Mouse (Mus musculus) lung, embryonic 16.5 days (tissue): ENCODE measurements around the gene Zfp276. TPM values are rescaled to one million over a fixed set of nuclear protein-coding genes. Genes with fewer than 3 reads are reported as not detected.

ENCODE experiments used
- ATAC-seq: fragments of 200-750 bp; cut with Nextera tagmentation; 2 replicates; pipeline ENCODE4 v1.8.0; 2017; ENCODE audit warnings: low read depth, mild to moderate bottlenecking, moderate library complexity
- H3K27ac ChIP-seq: fragments of 300-500 bp; sonication (generic); 2 replicates; pipeline ENCODE4 v1.5.1; 2014; ENCODE audit warnings: mild to moderate bottlenecking, control low read depth, low read length
- H3K27me3 ChIP-seq: fragments of 300-500 bp; sonication (generic); 2 replicates; pipeline ENCODE4 v1.6.1; 2014; ENCODE audit warnings: low read depth, low read length, mixed read lengths; ENCODE audit not compliant: control insufficient read depth, insufficient read depth
- H3K36me3 ChIP-seq: fragments of 300-500 bp; sonication (generic); 2 replicates; pipeline ENCODE4 v1.6.1; 2014; ENCODE audit warnings: low read length; ENCODE audit not compliant: control insufficient read depth, insufficient read depth
- H3K4me1 ChIP-seq: fragments of 300-500 bp; sonication (generic); replicated peaks from 2 replicates; pipeline ENCODE4 v1.6.1; 2014; ENCODE audit warnings: low read length, mixed read lengths; ENCODE audit not compliant: control insufficient read depth, insufficient read depth
- H3K4me2 ChIP-seq: fragments of 300-500 bp; sonication (generic); 2 replicates; pipeline ENCODE4 v1.6.1; 2014; ENCODE audit warnings: low read depth, low read length, control low read depth
- H3K4me3 ChIP-seq: fragments of 300-500 bp; sonication (generic); 2 replicates; pipeline ENCODE4 v1.5.1; 2014; ENCODE audit warnings: mild to moderate bottlenecking, low read length, control low read depth
- H3K9ac ChIP-seq: fragments of 300-500 bp; sonication (generic); 2 replicates; pipeline ENCODE4 v1.6.1; 2014; ENCODE audit warnings: low read length, control low read depth
- H3K9me3 ChIP-seq: fragments of 300-500 bp; sonication (generic); 2 replicates; pipeline ENCODE4 v1.6.1; 2016; ENCODE audit warnings: low read length; ENCODE audit not compliant: control insufficient read depth
- WGBS: fragments of 180-500 bp; shearing (Covaris S2); extraction: QIAGEN DNeasy Blood & Tissue Kit; methylation state at CpG from one replicate; pipeline ENCODE4 v1.1.7; 2014; 5-methylcytosine and 5-hydroxymethylcytosine counted together
- polyA plus RNA-seq: library from polyadenylated mRNA; unstranded; fragments of >200 nt; fragmentation: Nextera tagmentation; extraction: Ambion mirVana; gene quantifications from 2 replicates; pipeline ENCODE4 v1.2.1, GENCODE M21; 2015

Gene Zfp276
- polyA plus RNA-seq, 1 experiment from 2014 or later, result 23.1 TPM

- H3K9ac ChIP-seq, result no peak overlapping the region
- H3K4me1 ChIP-seq, result no peaks in the 10 kb centered on the region
- no peak overlapping the region for H3K27ac ChIP-seq
- H3K27me3 ChIP-seq, result no peaks in the 10 kb centered on the region
- H3K4me2 ChIP-seq, result no peak overlapping the region
- H3K36me3 ChIP-seq, result peaks cover 13% of the 10 kb centered on the region
- H3K9me3 ChIP-seq, result no peaks in the 10 kb centered on the region
- 70% methylated on average over 7 of the region's 7 CpGs for whole genome bisulfite sequencing
- H3K4me3 ChIP-seq, result no peak overlapping the region
- no peak for ATAC-seq
Measured at GRCm38 (mm10) chr8:123242107-123242923, 11.7 kb upstream of the Zfp276 start.

GRCm38 (mm10) chr8:123243053-123243452, 10.9 kb upstream of the Zfp276 start:
- H3K4me3 ChIP-seq, result no peak overlapping the region
- no peak overlapping the region for H3K27ac ChIP-seq
- peaks cover 18% of the 10 kb centered on the region for H3K36me3 ChIP-seq
- no peaks in the 10 kb centered on the region for H3K27me3 ChIP-seq
- H3K4me1 ChIP-seq, result no peaks in the 10 kb centered on the region
- H3K9me3 ChIP-seq, result no peaks in the 10 kb centered on the region
- H3K4me2 ChIP-seq, result no peak overlapping the region
- no peak overlapping the region for H3K9ac ChIP-seq
- ATAC-seq, result no peak
- WGBS, result 65% methylated on average over 11 of the region's 11 CpGs

GRCm38 (mm10) chr8:123244382-123244781, 9.6 kb upstream of the Zfp276 start:
- Histone ChIP-seq H3K9ac (no peak overlapping the region), H3K27me3 (no peaks in the 10 kb centered on the region), H3K36me3 (peaks cover 21% of the 10 kb centered on the region), H3K4me3 (no peak overlapping the region), H3K27ac (no peak overlapping the region), H3K9me3 (no peaks in the 10 kb centered on the region), H3K4me1 (no peaks in the 10 kb centered on the region), H3K4me2 (no peak overlapping the region)
- ATAC-seq, result no peak
- WGBS, result 90% methylated on average over 4 of the region's 4 CpGs

GRCm38 (mm10) chr8:123245543-123245942, 8.5 kb upstream of the Zfp276 start:
- Histone ChIP-seq H3K4me1 (no peaks in the 10 kb centered on the region), H3K9me3 (no peaks in the 10 kb centered on the region), H3K27me3 (no peaks in the 10 kb centered on the region), H3K9ac (no peak overlapping the region), H3K4me2 (no peak overlapping the region), H3K36me3 (peaks cover 21% of the 10 kb centered on the region), H3K27ac (no peak overlapping the region), H3K4me3 (no peak overlapping the region)
- 76% methylated on average over 12 of the region's 12 CpGs for WGBS
- ATAC-seq, result no peak

GRCm38 (mm10) chr8:123247748-123248147, 6.2 kb upstream of the Zfp276 start:
- no peak for ATAC-seq

GRCm38 (mm10) chr8:123248596-123248995, 5.4 kb upstream of the Zfp276 start:
- no peak for ATAC-seq
- peaks cover 21% of the 10 kb centered on the region for H3K36me3 ChIP-seq
- H3K4me2 ChIP-seq, result no peak overlapping the region
- H3K4me3 ChIP-seq, result no peak overlapping the region
- H3K27me3 ChIP-seq, result no peaks in the 10 kb centered on the region
- H3K27ac ChIP-seq, result no peak overlapping the region
- peaks cover 9% of the 10 kb centered on the region for H3K4me1 ChIP-seq
- no peaks in the 10 kb centered on the region for H3K9me3 ChIP-seq
- H3K9ac ChIP-seq, result no peak overlapping the region
- 86% methylated on average over 8 of the region's 8 CpGs for whole genome bisulfite sequencing

More at GRCm38 (mm10) chr8:123247748-123248147, 6.2 kb upstream of the Zfp276 start:
- Histone ChIP-seq H3K27ac (no peak overlapping the region), H3K9me3 (no peaks in the 10 kb centered on the region), H3K4me3 (no peak overlapping the region), H3K27me3 (no peaks in the 10 kb centered on the region), H3K4me2 (no peak overlapping the region), H3K4me1 (peaks cover 3% of the 10 kb centered on the region), H3K36me3 (peaks cover 21% of the 10 kb centered on the region), H3K9ac (no peak overlapping the region)
- 95% methylated on average over 6 of the region's 6 CpGs for WGBS

GRCm38 (mm10) chr8:123250940-123251339, 3.1 kb upstream of the Zfp276 start:
- 96% methylated on average over 5 of the region's 5 CpGs for WGBS

GRCm38 (mm10) chr8:123252925-123253324, 1.1 kb upstream of the Zfp276 start:
- no peak overlapping the region for H3K27ac ChIP-seq
- H3K9ac ChIP-seq, result peak overlapping the region; percentile 99; the same call in 1 of the 2 replicates
- H3K27me3 ChIP-seq, result no peaks in the 10 kb centered on the region
- ATAC-seq, result no peak
- no peaks in the 10 kb centered on the region for H3K9me3 ChIP-seq
- H3K4me1 ChIP-seq, result peaks cover 19% of the 10 kb centered on the region
- H3K4me2 ChIP-seq, result peak overlapping the region; percentile 90
- H3K4me3 ChIP-seq, result peak overlapping the region; percentile 97
- 39% methylated on average over 4 of the region's 4 CpGs for WGBS
- H3K36me3 ChIP-seq, result peaks cover 12% of the 10 kb centered on the region

More at GRCm38 (mm10) chr8:123250940-123251339, 3.1 kb upstream of the Zfp276 start:
- H3K4me3 ChIP-seq, result no peak overlapping the region
- H3K9ac ChIP-seq, result no peak overlapping the region
- peaks cover 17% of the 10 kb centered on the region for H3K36me3 ChIP-seq
- no peak overlapping the region for H3K4me2 ChIP-seq
- H3K27ac ChIP-seq, result no peak overlapping the region
- peaks cover 19% of the 10 kb centered on the region for H3K4me1 ChIP-seq
- H3K27me3 ChIP-seq, result no peaks in the 10 kb centered on the region
- H3K9me3 ChIP-seq, result no peaks in the 10 kb centered on the region
- no peak for ATAC-seq

GRCm38 (mm10) chr8:123253451-123254098, 420 bp upstream of the Zfp276 start:
- Histone ChIP-seq H3K9me3 (no peaks in the 10 kb centered on the region), H3K36me3 (peaks cover 8% of the 10 kb centered on the region), H3K4me2 (peak overlapping the region; percentile 90), H3K4me3 (peak overlapping the region; percentile 97), H3K27ac (peak overlapping the region; percentile 70), H3K4me1 (peaks cover 19% of the 10 kb centered on the region), H3K9ac (peak overlapping the region; percentile 99), H3K27me3 (no peaks in the 10 kb centered on the region)
- ATAC-seq, result peak; percentile 50
- WGBS, result 1% methylated on average over 34 of the region's 40 CpGs
